Mouse (Mus musculus) ES-E14 (cell line): ENCODE measurements around the gene Serpina6. TPM values are rescaled to one million over a fixed set of nuclear protein-coding genes. Genes with fewer than 3 reads are reported as not detected.

Experiments
- DNase-seq: peaks from one replicate; pipeline ENCODE4 v3.0.0-alpha.2; 2013; ENCODE audit warnings: low read depth, low spot score
- H3K27ac ChIP-seq: 2 replicates; pipeline ENCODE4 v1.5.1; 2012; ENCODE audit warnings: low read depth, mild to moderate bottlenecking, low read length, moderate library complexity, mixed read lengths; ENCODE audit not compliant: poor library complexity, insufficient read depth, severe bottlenecking
- H3K36me3 ChIP-seq: 2 replicates; pipeline ENCODE4 v1.6.1; 2012; ENCODE audit warnings: mild to moderate bottlenecking, low read length, moderate library complexity, mixed read lengths; ENCODE audit not compliant: control insufficient read depth, poor library complexity, insufficient read depth, severe bottlenecking
- H3K4me1 ChIP-seq, 2 experiments: fragments of 150-350 bp in 1 of 2; sonication (generic) in 1 of 2; 2 replicates each; pipeline ENCODE4 v1.6.1; 2012; ENCODE audit warnings: low read length in 2 of 2, mild to moderate bottlenecking in 1 of 2, mixed read lengths in 1 of 2; ENCODE audit not compliant: control insufficient read depth in 2 of 2, insufficient read depth in 2 of 2, poor library complexity in 1 of 2
- H3K4me3 ChIP-seq, 2 experiments: fragments of 150-350 bp in 1 of 2; sonication (generic) in 1 of 2; 2 replicates each; pipeline ENCODE4 v1.5.1; 2012; ENCODE audit warnings: low read length in 2 of 2, low read depth in 1 of 2, mild to moderate bottlenecking in 1 of 2, mixed read lengths in 1 of 2; ENCODE audit not compliant: insufficient read depth in 1 of 2, poor library complexity in 1 of 2, severe bottlenecking in 1 of 2
- H3K9ac ChIP-seq: 2 replicates; pipeline ENCODE4 v1.6.1; 2012; ENCODE audit warnings: low read depth, mild to moderate bottlenecking, low read length, mixed read lengths; ENCODE audit not compliant: poor library complexity, insufficient read depth, severe bottlenecking
- H3K9me3 ChIP-seq: fragments of 150-350 bp; sonication (generic); 2 replicates; pipeline ENCODE4 v1.6.1; 2012; ENCODE audit warnings: low read depth, mild to moderate bottlenecking, low read length; ENCODE audit not compliant: control insufficient read depth, insufficient read depth
- CHD2 ChIP-seq: IDR thresholded peaks from 2 replicates; pipeline ENCODE4 v1.6.1; 2014; ENCODE audit warnings: mild to moderate bottlenecking, low read depth, low read length, inconsistent platforms
- HCFC1 ChIP-seq: IDR thresholded peaks from 2 replicates; pipeline ENCODE4 v1.6.1; 2012; ENCODE audit warnings: low read length, inconsistent platforms, borderline replicate concordance; ENCODE audit not compliant: insufficient read depth
- MAFK ChIP-seq: IDR thresholded peaks from 2 replicates; pipeline ENCODE4 v1.6.1; 2014; ENCODE audit warnings: mild to moderate bottlenecking, low read depth, low read length, inconsistent platforms; ENCODE audit not compliant: insufficient read depth
- ZC3H11A ChIP-seq: IDR thresholded peaks from 2 replicates; pipeline ENCODE4 v1.6.1; 2012; ENCODE audit warnings: low read depth, mild to moderate bottlenecking, inconsistent platforms, low read length, borderline replicate concordance
- ZNF384 ChIP-seq: IDR thresholded peaks from 2 replicates; pipeline ENCODE4 v1.6.1; 2012; ENCODE audit warnings: low read depth, low read length, inconsistent platforms
- in situ Hi-C, 2 experiments: fragments of 600-800 bp; cut with MboI; formaldehyde crosslinking; loops; one replicate each; pipeline ENCODE4 v1.15.1; 2025; ENCODE audit warnings: low sequenced_read_pairs in 2 of 2, inconsistent platforms in 1 of 2; ENCODE audit not compliant: unreplicated experiment in 2 of 2
- total RNA-seq: library from RNA; depleted of rRNA; stranded (reverse); fragments of 300-350 nt; gene quantifications from 2 replicates; pipeline ENCODE4 v1.2.3, GENCODE M21; 2012

Gene Serpina6
- total RNA-seq, 1 experiment, result not detected

- Histone ChIP-seq H3K27ac (no peak overlapping the region), H3K4me3 (no peak overlapping the region), H3K9ac (no peak overlapping the region), H3K9me3 (no peaks in the 10 kb centered on the region), H3K4me1 (no peaks in the 10 kb centered on the region), H3K36me3 (no peaks in the 10 kb centered on the region)
- in situ Hi-C loops, result no loop called here
- DNase-seq, result no peak
- no peak for TF ChIP-seq ZNF384
- no peak for TF ChIP-seq HCFC1
- no peak for TF ChIP-seq ZC3H11A
- TF ChIP-seq CHD2, result no peak
- TF ChIP-seq MAFK, result no peak
Measured at GRCm38 (mm10) chr12:103635846-103636245, 21.2 kb downstream of the Serpina6 start.

- in situ Hi-C loops, result no loop called here
- H3K36me3 ChIP-seq, result no peaks in the 10 kb centered on the region
- no peak for TF ChIP-seq ZC3H11A
- no peak for TF ChIP-seq CHD2
- no peak for TF ChIP-seq ZNF384
- no peak for TF ChIP-seq MAFK
- no peak for TF ChIP-seq HCFC1
Measured at GRCm38 (mm10) chr12:103634430-103634829, 22.6 kb downstream of the Serpina6 start.

GRCm38 (mm10) chr12:103631203-103631612, 25.8 kb downstream of the Serpina6 start, which contains the start of gene Serpina10:
Gene Serpina10 (minus strand): TSS chr12:103631444.
- TF ChIP-seq ZNF384, result no peak
- no peak for TF ChIP-seq ZC3H11A
- no peak for TF ChIP-seq MAFK
- no peak for TF ChIP-seq CHD2
- TF ChIP-seq HCFC1, result no peak
- DNase-seq, result no peak
- in situ Hi-C loops, result no loop called here

More at GRCm38 (mm10) chr12:103634430-103634829, 22.6 kb downstream of the Serpina6 start:
- H3K27ac ChIP-seq, result no peak overlapping the region
- DNase-seq, result no peak
- H3K4me1 ChIP-seq, result no peaks in the 10 kb centered on the region
- H3K9ac ChIP-seq, result no peak overlapping the region
- no peaks in the 10 kb centered on the region for H3K9me3 ChIP-seq
- H3K4me3 ChIP-seq, result no peak overlapping the region

GRCm38 (mm10) chr12:103616860-103617261, 40.2 kb downstream of the Serpina6 start:
- H3K4me3 ChIP-seq, result no peak overlapping the region
- H3K9ac ChIP-seq, result no peak overlapping the region
- H3K9me3 ChIP-seq, result no peaks in the 10 kb centered on the region
- no peaks in the 10 kb centered on the region for H3K36me3 ChIP-seq
- no peaks in the 10 kb centered on the region; a peak in 1 of 4 replicates for H3K4me1 ChIP-seq
- no peak for DNase-seq
- H3K27ac ChIP-seq, result no peak overlapping the region
- TF ChIP-seq MAFK, result no peak
- TF ChIP-seq ZNF384, result no peak
- no peak for TF ChIP-seq HCFC1
- no peak for TF ChIP-seq ZC3H11A
- TF ChIP-seq CHD2, result no peak
- in situ Hi-C loops, result no loop called here

More at GRCm38 (mm10) chr12:103631203-103631612, 25.8 kb downstream of the Serpina6 start, which contains the start of gene Serpina10:
- H3K4me1 ChIP-seq, result no peaks in the 10 kb centered on the region
- H3K4me3 ChIP-seq, result no peak within 1 kb of the TSS
- no peaks in the 10 kb centered on the region for H3K9me3 ChIP-seq
- H3K36me3 ChIP-seq, result no peaks in the 10 kb centered on the region
- H3K27ac ChIP-seq, result no peak within 1 kb of the TSS
- H3K9ac ChIP-seq, result no peak within 1 kb of the TSS

- H3K36me3 ChIP-seq, result no peaks in the 10 kb centered on the region
- DNase-seq, result no peak
- H3K9ac ChIP-seq, result no peak overlapping the region
- no peaks in the 10 kb centered on the region; a peak in 1 of 4 replicates for H3K4me1 ChIP-seq
- TF ChIP-seq ZNF384 (no peak), ZC3H11A (no peak), HCFC1 (no peak), CHD2 (no peak), MAFK (no peak)
- no peak overlapping the region for H3K27ac ChIP-seq
- no peaks in the 10 kb centered on the region for H3K9me3 ChIP-seq
- no peak overlapping the region for H3K4me3 ChIP-seq
- in situ Hi-C loops, result no loop called here
Measured at GRCm38 (mm10) chr12:103615734-103616133, 41.3 kb downstream of the Serpina6 start.
